Mouse (Mus musculus) brown adipose tissue, adult 24 weeks (tissue): ENCODE measurements around the gene Pex6. TPM values are rescaled to one million over a fixed set of nuclear protein-coding genes. Genes with fewer than 3 reads are reported as not detected.

ENCODE experiments used
- H3K27ac ChIP-seq: fragments of 200-500 bp; replicated peaks from 2 replicates; pipeline ENCODE4 v1.5.1; 2012; ENCODE audit warnings: low read depth, mild to moderate bottlenecking, low read length
- H3K4me1 ChIP-seq: fragments of 200-500 bp; 2 replicates; pipeline ENCODE4 v1.6.1; 2012; ENCODE audit warnings: low read length, mixed read lengths; ENCODE audit not compliant: control insufficient read depth, insufficient read depth, insufficient read length
- H3K4me3 ChIP-seq: fragments of 200-500 bp; 2 replicates; pipeline ENCODE4 v1.5.1; 2012; ENCODE audit warnings: low read depth, mild to moderate bottlenecking, low read length, moderate library complexity; ENCODE audit not compliant: insufficient read depth
- polyA plus RNA-seq: library from polyadenylated mRNA; stranded (reverse); fragments of >200 nt; gene quantifications from 2 replicates; pipeline ENCODE4 v1.2.4, GENCODE M21; 2012; ENCODE audit not compliant: missing spikeins, insufficient read depth, insufficient read length

Pex6 gene
- polyA plus RNA-seq, 1 experiment: 42.3 TPM

GRCm38 (mm10) chr17:46712442-46712841 is 1.2 kb downstream of the Pex6 start:
- Histone ChIP-seq H3K27ac (peak overlapping the region; percentile 89), H3K4me3 (peak overlapping the region; percentile 94), H3K4me1 (no peaks in the 10 kb centered on the region; the same call in 1 of the 2 replicates)

DNA sequence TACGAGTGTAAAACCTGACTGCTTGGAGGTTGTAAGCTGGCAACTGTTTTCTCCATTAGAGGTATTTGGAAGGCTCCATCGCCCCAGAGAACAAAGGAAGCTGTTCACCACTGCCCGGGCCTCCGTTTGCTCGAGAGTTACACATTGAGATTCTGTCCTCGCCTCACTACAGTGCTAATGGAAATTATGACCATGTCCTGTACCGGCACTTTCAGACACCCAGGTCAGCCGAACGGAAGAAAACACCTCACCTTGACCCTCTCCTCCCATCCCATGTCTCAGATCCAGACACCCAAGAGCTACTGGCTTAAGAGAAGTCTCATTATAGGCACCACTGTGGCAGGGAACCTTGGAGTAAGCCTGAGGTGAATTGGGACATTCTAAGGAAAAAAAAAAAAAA is 2.6 kb downstream of the Pex6 start:
- H3K27ac ChIP-seq: no peak overlapping the region
- no peaks in the 10 kb centered on the region; the same call in 1 of the 2 replicates for H3K4me1 ChIP-seq
- no peak overlapping the region for H3K4me3 ChIP-seq

- Histone ChIP-seq H3K27ac (no peak overlapping the region), H3K4me1 (no peaks in the 10 kb centered on the region; the same call in 1 of the 2 replicates), H3K4me3 (no peak overlapping the region)
Observed at GRCm38 (mm10) chr17:46714756-46715481, 3.7 kb downstream of the Pex6 start.

GRCm38 (mm10) chr17:46721077-46721476 is 9.8 kb downstream of the Pex6 start:
- H3K4me3 ChIP-seq: no peak overlapping the region
- no peak overlapping the region for H3K27ac ChIP-seq
- peaks cover 4% of the 10 kb centered on the region; the same call in 1 of the 2 replicates for H3K4me1 ChIP-seq

GRCm38 (mm10) chr17:46724477-46725084 is 13.3 kb downstream of the Pex6 start:
- no peak overlapping the region for H3K27ac ChIP-seq
- no peak overlapping the region for H3K4me3 ChIP-seq
- H3K4me1 ChIP-seq: peaks cover 4% of the 10 kb centered on the region; the same call in 1 of the 2 replicates

DNA sequence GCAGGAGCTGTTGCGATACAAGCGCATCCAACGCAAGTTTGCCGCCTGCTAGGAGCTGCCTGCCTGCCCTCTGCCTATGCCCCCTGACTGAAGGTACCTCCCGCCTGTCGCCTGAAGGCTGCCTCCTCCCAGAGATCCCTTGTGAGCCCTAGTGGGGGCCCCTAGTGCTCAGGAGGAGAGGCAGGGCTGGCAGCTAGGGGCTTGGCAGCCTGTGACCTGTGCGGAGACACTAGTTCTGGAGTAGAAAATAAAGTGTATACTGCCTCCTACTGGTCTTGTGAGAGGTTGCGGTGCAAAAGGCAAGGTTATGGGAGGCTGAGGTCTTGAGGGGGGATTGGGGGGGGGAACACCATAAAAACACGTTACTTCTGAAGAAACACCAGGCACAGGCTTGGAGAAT is 14.0 kb downstream of the Pex6 start:
- Histone ChIP-seq H3K4me1 (peaks cover 4% of the 10 kb centered on the region; the same call in 1 of the 2 replicates), H3K4me3 (no peak overlapping the region), H3K27ac (no peak overlapping the region)

- peaks cover 4% of the 10 kb centered on the region; the same call in 1 of the 2 replicates for H3K4me1 ChIP-seq
- no peak overlapping the region for H3K4me3 ChIP-seq
- H3K27ac ChIP-seq: no peak overlapping the region
Observed at GRCm38 (mm10) chr17:46725731-46726645, 14.7 kb downstream of the Pex6 start.

DNA sequence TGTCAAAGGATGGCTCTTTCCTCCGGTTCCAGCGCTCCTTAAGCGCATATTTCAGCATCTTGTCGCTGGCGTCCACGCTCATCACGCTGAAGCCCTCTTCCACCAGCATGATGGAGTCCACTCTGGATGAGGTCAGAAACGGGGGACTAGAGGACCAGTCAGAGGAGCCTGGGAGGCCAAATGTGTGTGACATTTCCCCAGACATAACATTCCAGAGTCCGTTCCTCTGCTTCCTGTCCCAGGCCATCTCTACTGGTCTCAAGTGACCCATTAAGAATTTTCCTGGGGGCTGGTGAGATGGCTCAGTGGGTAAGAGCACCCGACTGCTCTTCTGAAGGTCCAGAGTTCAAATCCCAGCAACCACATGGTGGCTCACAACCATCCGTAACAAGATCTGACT is 16.0 kb downstream of the Pex6 start:
- H3K27ac ChIP-seq: no peak overlapping the region
- H3K4me1 ChIP-seq: peaks cover under 1% of the 10 kb centered on the region; the same call in 1 of the 2 replicates
- H3K4me3 ChIP-seq: no peak overlapping the region

DNA sequence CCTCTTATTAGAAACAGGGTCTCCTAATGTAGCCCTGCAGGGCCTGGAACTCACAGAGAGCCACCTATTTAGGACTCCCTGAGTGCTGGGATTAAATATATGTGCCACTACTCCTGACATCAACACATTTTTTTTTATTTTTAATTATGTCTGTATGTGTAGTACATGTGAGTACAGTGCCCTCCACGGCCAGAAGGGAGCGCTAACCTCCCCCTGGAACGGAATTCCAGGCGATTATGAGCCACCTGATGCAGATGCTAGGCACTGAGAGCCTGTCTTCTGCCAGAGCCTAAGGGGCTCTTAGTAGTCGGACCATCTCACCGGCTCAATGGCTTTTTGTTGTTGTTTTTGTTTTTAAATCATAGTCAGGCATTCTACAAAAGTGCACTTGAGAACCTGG is 16.8 kb downstream of the Pex6 start:
- Histone ChIP-seq H3K4me3 (no peak overlapping the region), H3K27ac (no peak overlapping the region), H3K4me1 (no peaks in the 10 kb centered on the region; the same call in 1 of the 2 replicates)

DNA sequence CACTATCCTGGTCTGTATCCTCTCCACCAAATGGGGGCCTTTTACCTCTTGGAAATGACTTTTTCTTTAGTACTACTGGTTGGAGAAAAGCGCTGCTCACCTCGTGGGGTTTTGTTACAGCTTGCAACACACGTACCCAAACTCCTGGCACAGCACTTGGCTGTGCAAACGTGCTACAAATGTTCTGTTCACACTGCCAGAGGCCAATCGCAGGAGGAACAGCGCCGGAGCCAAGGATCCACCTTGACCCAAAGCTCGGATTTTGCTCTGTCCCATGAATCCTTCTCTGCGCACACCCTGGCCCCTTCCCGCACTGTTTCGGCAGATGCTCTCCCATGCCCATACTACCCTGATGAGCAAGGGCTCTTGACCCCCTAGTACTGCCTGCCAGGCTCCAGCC is 17.2 kb downstream of the Pex6 start:
- H3K4me3 ChIP-seq: no peak overlapping the region

DNA sequence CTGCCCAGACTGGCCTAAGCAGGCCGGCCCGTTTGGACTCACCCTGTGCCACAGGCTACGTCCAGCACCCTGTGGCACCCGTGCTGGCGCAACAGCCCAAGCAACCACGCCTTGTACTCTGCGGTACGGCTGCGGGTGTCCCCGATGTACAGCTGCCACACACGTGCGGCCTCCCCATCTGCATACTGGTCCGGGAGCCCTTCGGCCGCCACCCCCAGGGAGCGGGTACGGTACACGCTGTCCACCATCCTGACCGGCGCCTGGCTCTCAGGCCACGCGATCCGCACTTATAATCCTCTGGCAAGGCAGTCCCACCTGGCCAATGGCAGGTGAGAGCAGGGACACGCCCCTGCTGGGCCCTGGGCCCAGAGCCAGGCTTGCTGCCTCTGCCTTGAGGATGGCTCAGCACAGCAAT is 17.6 kb downstream of the Pex6 start, which contains the start of gene Gnmt:
TSS of gene Gnmt (minus strand) at position 265 of the 415 bp plus-strand sequence.
- H3K4me3 ChIP-seq: no peak within 1 kb of the TSS
- H3K4me1 ChIP-seq: no peaks in the 10 kb centered on the region; the same call in 1 of the 2 replicates
- H3K27ac ChIP-seq: no peak within 1 kb of the TSS

More for the DNA sequence above, 17.2 kb downstream of the Pex6 start:
- no peak overlapping the region for H3K27ac ChIP-seq
- no peaks in the 10 kb centered on the region; the same call in 1 of the 2 replicates for H3K4me1 ChIP-seq

- Histone ChIP-seq H3K4me3 (no peak overlapping the region), H3K4me1 (no peaks in the 10 kb centered on the region), H3K27ac (no peak overlapping the region)
Observed at GRCm38 (mm10) chr17:46734055-46734454, 22.8 kb downstream of the Pex6 start.

- no peak overlapping the region for H3K27ac ChIP-seq
- no peak overlapping the region for H3K4me3 ChIP-seq
- H3K4me1 ChIP-seq: no peaks in the 10 kb centered on the region
Observed at GRCm38 (mm10) chr17:46735287-46735686, 24.0 kb downstream of the Pex6 start.

DNA sequence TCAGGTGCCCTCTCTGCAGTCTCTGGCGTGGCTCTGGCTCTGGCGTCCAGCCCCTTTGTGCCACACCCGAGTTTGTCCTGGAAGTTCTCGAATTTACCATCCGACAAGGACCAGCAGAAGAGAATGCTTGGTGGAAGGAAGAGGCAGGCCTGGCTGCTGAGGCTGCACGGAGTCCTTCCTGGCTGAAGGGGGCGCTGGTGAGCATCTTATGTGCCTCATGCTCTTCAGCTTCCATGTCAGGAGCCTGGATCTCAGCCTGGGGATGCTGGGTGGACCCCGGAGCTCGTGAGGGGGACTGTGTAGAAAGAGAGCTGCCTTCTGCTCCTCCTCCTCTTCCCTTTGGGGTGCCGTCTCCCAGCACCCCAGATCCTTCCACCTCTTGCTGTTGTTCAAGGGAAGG is 24.9 kb downstream of the Pex6 start:
- H3K27ac ChIP-seq: no peak overlapping the region
- no peaks in the 10 kb centered on the region for H3K4me1 ChIP-seq
- no peak overlapping the region for H3K4me3 ChIP-seq

- Histone ChIP-seq H3K4me3 (no peak overlapping the region), H3K4me1 (no peaks in the 10 kb centered on the region), H3K27ac (no peak overlapping the region)
Observed at GRCm38 (mm10) chr17:46741305-46741704, 30.0 kb downstream of the Pex6 start.
